Mouse (Mus musculus) kidney, adult 10 weeks (tissue): ENCODE measurements around the gene Fsd1l. TPM values are rescaled to one million over a fixed set of nuclear protein-coding genes. Genes with fewer than 3 reads are reported as not detected.

Experiments
- polyA plus RNA-seq: library from polyadenylated mRNA; stranded (reverse); fragments of 350-450 nt; fragmentation: Illumina TruSeq; extraction: RNeasy Lipid Tissue Mini Kit (QIAGEN cat#74804); gene quantifications from one replicate; pipeline ENCODE4 v1.2.3, GENCODE M21; 2014; ENCODE audit warnings: low read depth, low replicate concordance

The Fsd1l gene
- 4.6 TPM for polyA plus RNA-seq

DNA sequence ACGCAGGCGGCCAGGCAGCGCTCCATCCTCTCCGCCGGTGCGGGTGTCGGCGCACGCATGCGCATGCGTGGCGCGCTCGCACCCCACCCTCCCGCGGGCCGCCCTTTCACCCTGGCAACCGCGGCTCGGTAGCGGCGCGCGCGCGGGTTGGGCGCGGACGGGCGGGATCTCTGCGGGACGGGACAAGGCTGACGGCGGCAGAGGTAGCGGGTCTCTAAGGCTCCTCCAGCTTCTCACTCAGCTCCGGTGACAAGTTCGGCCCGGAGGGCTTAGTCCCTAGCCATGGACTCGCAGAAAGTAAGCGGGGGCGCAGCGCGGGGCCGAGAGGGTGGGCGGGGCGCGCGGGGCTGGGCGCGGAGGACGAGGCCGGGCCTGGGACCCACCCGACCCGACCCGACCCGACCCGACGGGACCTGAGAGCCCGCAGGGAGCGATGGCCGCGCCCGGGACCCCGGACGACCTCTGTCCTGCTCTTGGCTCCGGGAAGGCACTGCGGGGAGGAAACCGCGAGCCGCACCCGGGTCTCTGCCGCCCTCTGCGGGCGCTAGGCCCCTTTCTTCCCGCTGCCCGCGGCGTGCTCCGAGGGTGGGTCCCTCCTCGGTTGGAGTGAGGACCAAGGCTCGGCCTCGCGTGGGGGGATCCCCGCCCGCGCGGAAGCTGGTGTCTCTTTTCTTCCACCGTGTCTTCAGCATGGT, at the start of gene Fsd1l:
Gene Fsd1l (plus strand): TSS at position 156 of the 695 bp plus-strand sequence.

DNA sequence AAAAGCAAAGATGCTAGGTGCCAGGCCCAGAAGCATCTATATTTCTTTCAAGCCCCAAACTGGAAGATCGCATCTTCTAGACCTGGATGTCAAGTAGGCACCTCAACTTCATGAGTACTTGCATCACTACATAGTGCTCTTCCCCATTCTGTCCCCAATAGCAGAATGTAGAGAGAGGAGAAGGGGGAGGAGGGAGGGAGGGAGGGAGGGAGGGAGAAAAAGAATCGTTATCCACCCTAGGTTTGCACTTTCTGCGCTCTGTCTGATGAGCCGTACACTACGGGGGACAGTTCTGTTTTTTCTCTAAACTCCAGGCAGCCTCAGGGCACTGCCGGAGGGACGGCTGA, 82.4 kb downstream of the Fsd1l start, which contains the start of gene Fktn:
Gene Fktn (plus strand): TSS at position 295 of the 347 bp plus-strand sequence.

Other genes starting within 250 kb of the Fsd1l start
- gene Slc44a1, start 191.1 kb upstream of the Fsd1l start, polyA plus RNA-seq: 91.4 TPM
- 38.4 TPM for gene Fktn, start 82.5 kb downstream of the Fsd1l start, polyA plus RNA-seq
- 1.2 TPM for gene Tal2, start 148.2 kb downstream of the Fsd1l start, polyA plus RNA-seq
- 49.8 TPM for gene Tmem38b, start 194.6 kb downstream of the Fsd1l start, polyA plus RNA-seq